Mouse (Mus musculus) monocyte, adult 5-6 weeks (primary cell): Measurements from ENCODE around the gene Oxct2b. TPM values are rescaled to one million over a fixed set of nuclear protein-coding genes. Genes with fewer than 3 reads are reported as not detected.

Source experiments
- ATAC-seq: fragments of 153-309, 156-312 bp; replicated peaks from 2 replicates; pipeline ENCODE4 v1.8.0; 2017; ENCODE audit warnings: mild to moderate bottlenecking; ENCODE audit not compliant: low TSS enrichment, insufficient number of reproducible peaks, severe bottlenecking, poor library complexity, low FRiP score
- total RNA-seq: library from RNA; stranded (forward); fragments of 200-1000, 200-491, 200-594 nt; gene quantifications from 3 replicates; pipeline ENCODE4 v1.2.3, GENCODE M21; 2017

Oxct2b gene
- total RNA-seq, 1 experiment from 2014 or later: not detected

DNA sequence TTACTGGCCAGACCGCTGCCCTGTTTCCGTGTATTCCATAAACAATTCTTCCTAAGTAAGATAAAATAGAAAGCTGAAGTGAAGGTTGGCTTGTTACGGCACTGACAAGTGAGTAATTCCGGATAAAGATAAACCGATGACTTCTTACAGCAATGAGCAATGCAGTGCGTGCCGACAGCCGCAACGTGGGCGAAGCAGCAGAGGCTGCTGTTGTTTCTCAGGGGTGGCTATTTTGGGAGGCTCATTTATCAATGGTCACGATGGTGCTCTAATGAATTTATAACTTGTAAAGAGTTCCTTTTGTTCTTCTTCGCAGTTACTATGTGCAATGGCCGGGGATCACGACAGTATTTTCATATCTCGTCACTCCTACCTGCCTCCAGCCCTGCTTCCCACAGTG is 48.1 kb downstream of the Oxct2b start:
- no peak for ATAC-seq

Other genes with a start within 250 kb of the Oxct2b start
- gene Cap1, start 230.2 kb upstream of the Oxct2b start, total RNA-seq: 562 to 797 TPM (median 623 TPM) in 3 replicates
- gene Mfsd2a, start 155.1 kb upstream of the Oxct2b start, total RNA-seq: not detected in 3 replicates
- 1.3 TPM in 1 of 3 replicates, not detected in the others for gene Mycl, start 120.6 kb upstream of the Oxct2b start, total RNA-seq
- 14.1 to 23.3 TPM (median 15.6 TPM) in 3 replicates for gene Trit1, start 99.7 kb upstream of the Oxct2b start, total RNA-seq
- gene Bmp8b, start 11.1 kb upstream of the Oxct2b start, total RNA-seq: not detected in 3 replicates
- gene Ppie, start 23.7 kb downstream of the Oxct2b start, total RNA-seq: 19.7 to 35.3 TPM (median 32.0 TPM) in 3 replicates
- not detected in 3 replicates for gene Hpcal4, start 67.0 kb downstream of the Oxct2b start, total RNA-seq
- not detected in 3 replicates for gene Nt5c1a, start 85.2 kb downstream of the Oxct2b start, total RNA-seq
- gene Heyl, start 117.3 kb downstream of the Oxct2b start, total RNA-seq: 0.10 TPM in 1 of 3 replicates, not detected in the others
- gene Pabpc4, start 146.1 kb downstream of the Oxct2b start, total RNA-seq: 23.4 to 30.7 TPM (median 23.8 TPM) in 3 replicates
- gene Oxct2a, start 207.4 kb downstream of the Oxct2b start, total RNA-seq: not detected in 3 replicates
- gene Bmp8a, start 227.0 kb downstream of the Oxct2b start, total RNA-seq: not detected in 3 replicates